Mouse (Mus musculus): ENCODE results near the gene Vamp2. TPM values are rescaled to one million over a fixed set of nuclear protein-coding genes. Genes with fewer than 3 reads are reported as not detected.

The Vamp2 gene
- polyA plus RNA-seq, 1 experiment from 2014 or later, result 61.8 TPM

GRCm38 (mm10) chr11:69117737-69118695 is 29.7 kb downstream of the Vamp2 start:
- Histone ChIP-seq H3K9ac (peak overlapping the region; percentile 65), H3K4me1 (replicated peaks) (peaks cover 37% of the 10 kb centered on the region), H3K4me3 (replicated peaks) (peak overlapping the region; percentile 76), H3K4me2 (replicated peaks) (peak overlapping the region; percentile 86), H3K27ac (peak overlapping the region; percentile 72), H3K36me3 (no peaks in the 10 kb centered on the region), H3K9me3 (no peaks in the 10 kb centered on the region), H3K27me3 (replicated peaks) (no peaks in the 10 kb centered on the region)
- under 1% methylated on average over 45 of the region's 45 CpGs for WGBS
- ATAC-seq, result peak; percentile 42

GRCm38 (mm10) chr11:69118765-69119164 is 30.5 kb downstream of the Vamp2 start:
- ATAC-seq, result peak; percentile 29

GRCm38 (mm10) chr11:69119446-69120155 is 31.3 kb downstream of the Vamp2 start:
- H3K9ac ChIP-seq, result peak overlapping the region; percentile 26; the same call in 1 of the 2 replicates

More at GRCm38 (mm10) chr11:69118765-69119164, 30.5 kb downstream of the Vamp2 start:
- Histone ChIP-seq H3K9ac (peak overlapping the region; percentile 22; the same call in 1 of the 2 replicates), H3K4me2 (replicated peaks) (peak overlapping the region; percentile 92), H3K9me3 (no peaks in the 10 kb centered on the region), H3K36me3 (no peaks in the 10 kb centered on the region), H3K4me1 (replicated peaks) (peaks cover 37% of the 10 kb centered on the region), H3K4me3 (replicated peaks) (peak overlapping the region; percentile 76), H3K27me3 (replicated peaks) (no peaks in the 10 kb centered on the region), H3K27ac (peak overlapping the region; percentile 72; the same call in 1 of the 2 replicates)
- 0% methylated on average over 15 of the region's 15 CpGs for WGBS

GRCm38 (mm10) chr11:69120221-69121000 is 32.1 kb downstream of the Vamp2 start, which contains the start of gene Hes7:
Hes7 (plus strand) TSS chr11:69120404.
- Histone ChIP-seq H3K9ac (peak within 1 kb of the TSS; percentile 78), H3K4me3 (replicated peaks) (peak within 1 kb of the TSS; percentile 79), H3K36me3 (no peaks in the 10 kb centered on the region), H3K27ac (peak within 1 kb of the TSS; percentile 93; the same call in 1 of the 2 replicates), H3K4me1 (replicated peaks) (peaks cover 37% of the 10 kb centered on the region), H3K9me3 (no peaks in the 10 kb centered on the region), H3K4me2 (replicated peaks) (peak within 1 kb of the TSS; percentile 92), H3K27me3 (replicated peaks) (no peaks in the 10 kb centered on the region)
- ATAC-seq, result no peak
- 3% methylated on average over 27 of the region's 27 CpGs for WGBS

More at GRCm38 (mm10) chr11:69119446-69120155, 31.3 kb downstream of the Vamp2 start:
- Histone ChIP-seq H3K4me2 (replicated peaks) (peak overlapping the region; percentile 92), H3K9me3 (no peaks in the 10 kb centered on the region), H3K27me3 (replicated peaks) (no peaks in the 10 kb centered on the region), H3K4me1 (replicated peaks) (peaks cover 37% of the 10 kb centered on the region), H3K4me3 (replicated peaks) (peak overlapping the region; percentile 79), H3K36me3 (no peaks in the 10 kb centered on the region), H3K27ac (no peak overlapping the region)
- ATAC-seq, result no peak
- WGBS, result 49% methylated on average over 14 of the region's 14 CpGs

- Histone ChIP-seq H3K4me2 (replicated peaks) (peak overlapping the region; percentile 92), H3K9me3 (no peaks in the 10 kb centered on the region), H3K9ac (peak overlapping the region; percentile 78), H3K4me1 (replicated peaks) (peaks cover 40% of the 10 kb centered on the region), H3K4me3 (replicated peaks) (peak overlapping the region; percentile 79), H3K27ac (peak overlapping the region; percentile 93; the same call in 1 of the 2 replicates), H3K36me3 (no peaks in the 10 kb centered on the region), H3K27me3 (replicated peaks) (no peaks in the 10 kb centered on the region)
- WGBS, result under 1% methylated on average over 33 of the region's 33 CpGs
- ATAC-seq, result no peak
Observed at GRCm38 (mm10) chr11:69121001-69121740, 32.9 kb downstream of the Vamp2 start.

GRCm38 (mm10) chr11:69121741-69122335 is 33.5 kb downstream of the Vamp2 start:
- under 1% methylated on average over 32 of the region's 32 CpGs for WGBS
- Histone ChIP-seq H3K4me1 (replicated peaks) (peaks cover 42% of the 10 kb centered on the region), H3K36me3 (no peaks in the 10 kb centered on the region), H3K27ac (peak overlapping the region; percentile 93), H3K4me3 (replicated peaks) (peak overlapping the region; percentile 79), H3K27me3 (replicated peaks) (no peaks in the 10 kb centered on the region), H3K9ac (peak overlapping the region; percentile 78), H3K9me3 (no peaks in the 10 kb centered on the region), H3K4me2 (replicated peaks) (peak overlapping the region; percentile 92)
- no peak for ATAC-seq

- peak; percentile 64 for ATAC-seq
Observed at GRCm38 (mm10) chr11:69122336-69122951, 34.2 kb downstream of the Vamp2 start, which contains the start of gene 9130213A22Rik. 9130213A22Rik (minus strand) TSS chr11:69122589.

GRCm38 (mm10) chr11:69123056-69123692 is 34.9 kb downstream of the Vamp2 start:
- Histone ChIP-seq H3K36me3 (no peaks in the 10 kb centered on the region), H3K4me2 (replicated peaks) (peak overlapping the region; percentile 92), H3K27me3 (replicated peaks) (no peaks in the 10 kb centered on the region), H3K9ac (peak overlapping the region; percentile 78), H3K4me3 (replicated peaks) (peak overlapping the region; percentile 79), H3K4me1 (replicated peaks) (peaks cover 36% of the 10 kb centered on the region), H3K9me3 (no peaks in the 10 kb centered on the region), H3K27ac (peak overlapping the region; percentile 93)
- WGBS, result under 1% methylated on average over 29 of the region's 29 CpGs
- ATAC-seq, result peak; percentile 3

More at GRCm38 (mm10) chr11:69122336-69122951, 34.2 kb downstream of the Vamp2 start, which contains the start of gene 9130213A22Rik:
- peak within 1 kb of the TSS; percentile 78 for H3K9ac ChIP-seq
- no peaks in the 10 kb centered on the region for H3K36me3 ChIP-seq
- under 1% methylated on average over 66 of the region's 66 CpGs for WGBS
- peak within 1 kb of the TSS; percentile 92 for H3K4me2 ChIP-seq (replicated peaks)
- H3K4me1 ChIP-seq (replicated peaks), result peaks cover 38% of the 10 kb centered on the region
- no peaks in the 10 kb centered on the region for H3K9me3 ChIP-seq
- peak within 1 kb of the TSS; percentile 93 for H3K27ac ChIP-seq
- peak within 1 kb of the TSS; percentile 79 for H3K4me3 ChIP-seq (replicated peaks)
- no peaks in the 10 kb centered on the region for H3K27me3 ChIP-seq (replicated peaks)

- Histone ChIP-seq H3K4me1 (replicated peaks) (peaks cover 35% of the 10 kb centered on the region), H3K27me3 (replicated peaks) (no peaks in the 10 kb centered on the region), H3K27ac (peak overlapping the region; percentile 69), H3K36me3 (no peaks in the 10 kb centered on the region), H3K4me3 (replicated peaks) (peak overlapping the region; percentile 79), H3K9ac (peak overlapping the region; percentile 52), H3K9me3 (no peaks in the 10 kb centered on the region), H3K4me2 (replicated peaks) (peak overlapping the region; percentile 92)
- peak; percentile 67 for ATAC-seq
- under 1% methylated on average over 31 of the region's 31 CpGs for WGBS
Observed at GRCm38 (mm10) chr11:69123693-69124497, 35.6 kb downstream of the Vamp2 start.
